Mouse (Mus musculus): ENCODE measurements around the gene Mmp28.
A peak's percentile ranks its signal among the peaks of the same experiment; 100 is the strongest.

Mmp28 gene

DNA sequence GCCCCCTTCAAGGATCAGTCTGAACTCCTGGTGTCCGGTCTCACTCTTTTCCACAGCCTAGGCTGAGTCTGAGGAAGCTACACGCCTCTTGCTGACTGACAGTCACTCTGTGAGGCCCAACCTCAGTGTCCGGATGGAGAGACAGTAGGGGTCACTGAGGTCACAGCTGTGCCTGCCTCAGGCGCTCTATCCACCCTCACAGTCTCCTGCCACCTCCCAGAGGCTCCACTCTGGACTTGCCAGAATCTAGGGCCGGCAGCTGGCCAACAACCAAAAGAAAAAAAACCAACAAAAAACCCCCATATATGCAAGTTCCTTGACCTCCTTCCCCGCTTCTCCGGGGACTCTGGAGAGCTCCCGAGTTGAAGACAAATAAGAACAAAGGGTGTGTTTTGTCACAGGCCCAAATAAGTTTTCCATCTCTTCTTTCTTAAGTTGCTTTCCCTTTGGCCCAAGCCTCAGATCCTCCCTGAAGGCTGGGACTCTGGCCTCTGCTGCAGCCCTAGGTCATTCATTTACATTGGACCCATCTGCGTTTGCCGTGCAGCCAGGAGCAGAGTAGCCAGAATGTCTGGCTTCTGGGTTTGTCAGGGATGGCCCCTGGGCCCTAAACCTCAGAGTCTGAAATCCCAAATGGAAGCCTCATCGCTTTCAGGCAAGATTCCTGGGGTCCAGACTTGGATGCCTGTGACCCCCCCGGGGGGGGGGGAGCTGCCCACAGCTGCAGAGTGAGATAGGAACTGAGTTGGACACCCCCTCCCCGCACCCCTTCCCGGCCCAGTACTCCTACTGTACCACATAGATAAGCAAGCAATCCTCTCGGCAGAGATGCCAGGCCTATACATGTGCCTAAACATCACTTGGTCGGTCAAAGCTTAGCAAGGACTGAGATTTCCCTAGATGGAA lies 14.6 kb downstream of the Mmp28 start:
- no peak for DNase-seq (ENCODE audit: low spot score in 2 of 2)

DNA sequence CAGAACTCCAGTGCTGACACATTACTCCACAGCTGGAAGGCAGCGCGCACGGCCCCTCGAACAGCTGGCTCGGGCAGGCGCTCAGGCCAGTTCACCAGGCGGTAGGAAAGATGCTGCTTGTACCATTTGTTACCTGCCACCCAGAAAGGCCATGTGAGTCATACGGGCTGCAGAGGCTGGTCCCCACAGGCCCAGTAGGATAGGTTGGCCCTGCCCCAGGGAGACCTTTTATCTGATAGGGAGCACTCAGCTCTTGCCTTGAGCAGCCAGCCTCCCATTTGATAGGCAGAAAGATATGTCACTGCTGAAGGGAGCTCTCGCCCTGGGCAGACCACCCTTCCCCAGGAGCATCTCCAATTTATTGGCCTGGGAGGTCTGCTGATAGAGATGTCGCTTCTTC lies 15.3 kb downstream of the Mmp28 start:
- DNase-seq (ENCODE audit: low spot score in 2 of 2), result peak; percentile 63 to 70

DNA sequence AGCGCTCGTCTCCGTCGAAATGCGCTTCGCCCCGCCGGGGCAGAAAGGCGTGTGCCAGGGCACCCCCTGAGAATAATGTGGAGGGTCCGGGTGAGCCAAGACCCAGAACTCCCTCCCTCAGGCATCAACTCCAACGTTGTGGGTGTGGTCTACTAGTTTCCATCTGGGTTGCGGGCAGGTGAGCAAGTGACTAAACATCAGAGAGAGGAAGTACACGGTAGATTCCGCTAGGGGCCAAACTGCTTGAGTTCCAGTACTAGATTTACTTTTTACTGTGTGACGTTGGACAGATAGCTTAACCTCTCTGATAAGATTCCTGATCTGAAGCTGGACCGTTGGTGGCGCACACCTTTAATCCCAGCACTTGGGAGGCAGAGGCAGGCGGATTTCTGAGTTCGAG lies 17.9 kb downstream of the Mmp28 start:
- no peak for DNase-seq (ENCODE audit: low spot score in 2 of 2)

DNA sequence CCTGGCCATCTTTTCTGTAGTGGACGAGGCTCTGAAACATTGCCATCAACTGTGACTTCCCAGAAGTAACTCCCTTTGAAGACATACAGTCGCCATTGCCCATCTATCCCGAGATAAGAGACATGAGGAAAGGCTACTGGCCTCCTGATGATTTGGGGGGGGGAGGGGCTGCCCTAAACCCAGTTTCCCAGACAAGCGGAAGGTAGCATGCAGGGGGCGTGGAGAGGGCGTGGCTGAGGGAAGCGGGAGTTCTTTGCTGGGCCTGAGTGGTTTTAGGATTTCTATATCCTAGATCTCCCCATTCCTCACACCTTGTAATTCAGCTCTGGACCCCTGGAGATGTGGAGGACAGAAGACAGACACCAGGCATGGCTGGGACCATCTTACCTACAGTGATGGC lies 19.0 kb downstream of the Mmp28 start:
- no peak for DNase-seq (ENCODE audit: low spot score in 2 of 2)

DNA sequence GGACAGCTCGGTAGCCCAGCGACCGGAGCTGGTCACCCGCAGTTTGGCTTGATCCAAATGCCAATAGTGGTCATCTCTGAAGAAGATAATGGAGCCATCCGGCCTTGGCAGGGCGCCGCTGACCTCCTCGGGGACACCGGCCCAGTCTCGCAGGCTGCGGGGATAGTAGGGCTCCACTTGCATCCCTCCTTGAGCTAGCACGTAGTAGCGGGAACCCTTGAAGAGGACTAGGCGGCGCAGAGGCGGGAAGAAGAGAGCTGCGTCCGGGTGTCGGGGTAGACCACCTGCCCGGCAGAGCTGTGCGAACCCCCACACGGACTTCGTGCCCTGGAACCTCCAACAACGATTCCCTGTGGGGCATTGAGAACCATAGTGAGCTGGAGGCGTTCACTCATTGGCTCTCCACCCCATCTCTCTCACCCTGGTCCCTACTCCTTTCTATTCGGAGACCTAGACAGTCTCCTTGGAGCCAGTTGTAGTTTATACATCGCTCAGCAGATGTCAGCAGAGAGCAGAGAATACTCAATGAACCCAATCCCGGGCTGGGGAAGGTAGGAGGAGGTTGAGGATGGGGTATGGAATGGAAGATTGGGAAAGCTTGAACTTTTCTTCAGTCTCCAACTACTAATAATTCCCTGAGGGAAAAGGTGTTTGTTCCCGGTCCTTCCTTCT lies 20.1 kb downstream of the Mmp28 start:
- peak; percentile 65 to 75 for DNase-seq (ENCODE audit: low spot score in 2 of 2)

DNA sequence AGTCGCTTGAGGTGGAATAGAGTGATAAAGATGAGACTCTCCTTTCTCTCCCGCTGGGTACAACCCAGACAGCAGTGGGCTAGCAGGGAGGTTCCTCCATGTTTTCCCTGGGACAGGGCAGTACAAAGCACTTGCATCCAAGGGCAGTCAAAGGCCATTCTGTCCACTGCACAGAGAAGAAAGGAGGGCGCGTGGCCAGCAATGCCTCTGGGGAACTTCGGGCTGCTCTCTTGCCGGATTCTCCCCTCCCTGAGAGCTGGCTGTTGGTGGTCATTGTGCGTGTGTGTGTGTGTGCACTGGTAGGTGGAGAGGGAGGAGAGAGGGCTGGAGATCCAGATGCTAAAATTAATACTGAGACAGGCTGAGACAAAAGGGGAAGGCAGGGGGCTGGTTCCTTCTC lies 21.6 kb downstream of the Mmp28 start:
- peak in 1 of 2 experiments; percentile 71 for DNase-seq (ENCODE audit: low spot score in 2 of 2)

DNA sequence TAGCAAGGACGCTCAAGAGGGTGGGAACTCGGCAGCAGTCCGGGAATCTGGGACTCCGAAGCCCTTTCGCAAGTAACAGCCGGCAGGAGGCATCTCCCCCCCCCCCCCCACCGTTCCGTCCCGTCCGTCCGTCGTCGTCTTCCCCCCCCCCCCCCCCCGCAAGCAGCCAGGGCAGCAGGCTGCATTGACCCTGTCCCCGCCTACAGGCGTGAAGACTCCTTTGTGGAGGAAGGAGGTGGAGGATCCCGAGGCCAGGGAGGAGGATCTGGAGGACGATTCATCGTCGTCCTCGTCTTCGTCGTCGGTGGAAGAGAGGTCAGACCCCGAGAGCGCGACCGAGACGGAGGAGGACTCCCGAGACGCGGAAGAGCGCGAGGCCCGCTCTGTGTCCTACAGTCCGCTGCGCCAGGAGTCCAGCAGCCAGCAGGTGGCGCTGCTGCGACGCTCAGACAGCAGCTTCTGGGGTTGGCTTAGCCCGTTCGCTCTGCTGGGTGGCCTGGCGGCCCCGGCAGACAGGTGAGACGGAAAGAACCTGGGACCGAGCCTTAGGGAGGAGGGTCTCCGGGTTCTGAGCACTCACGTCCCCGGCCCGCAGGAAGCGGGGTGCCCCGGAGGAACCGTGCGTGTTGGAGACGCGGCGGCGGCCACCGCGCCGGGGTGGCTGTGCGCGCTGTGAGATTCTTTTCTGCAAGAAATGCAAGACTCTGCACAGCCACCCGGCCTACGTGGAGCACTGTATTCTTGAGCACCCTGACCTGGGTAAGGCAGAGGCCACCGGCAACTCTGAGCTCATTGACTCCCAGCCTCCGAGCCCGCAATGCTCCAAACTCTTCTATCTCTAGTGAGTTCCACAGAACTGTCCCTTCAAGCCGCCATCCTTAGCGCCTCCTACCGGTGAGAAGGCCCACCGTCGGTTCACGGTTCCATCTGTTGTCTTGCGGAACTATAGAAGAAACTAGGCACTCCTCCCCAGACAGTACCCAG lies 22.5 kb downstream of the Mmp28 start:
- DNase-seq (ENCODE audit: low spot score in 2 of 2), result peak; percentile 78 to 83

DNA sequence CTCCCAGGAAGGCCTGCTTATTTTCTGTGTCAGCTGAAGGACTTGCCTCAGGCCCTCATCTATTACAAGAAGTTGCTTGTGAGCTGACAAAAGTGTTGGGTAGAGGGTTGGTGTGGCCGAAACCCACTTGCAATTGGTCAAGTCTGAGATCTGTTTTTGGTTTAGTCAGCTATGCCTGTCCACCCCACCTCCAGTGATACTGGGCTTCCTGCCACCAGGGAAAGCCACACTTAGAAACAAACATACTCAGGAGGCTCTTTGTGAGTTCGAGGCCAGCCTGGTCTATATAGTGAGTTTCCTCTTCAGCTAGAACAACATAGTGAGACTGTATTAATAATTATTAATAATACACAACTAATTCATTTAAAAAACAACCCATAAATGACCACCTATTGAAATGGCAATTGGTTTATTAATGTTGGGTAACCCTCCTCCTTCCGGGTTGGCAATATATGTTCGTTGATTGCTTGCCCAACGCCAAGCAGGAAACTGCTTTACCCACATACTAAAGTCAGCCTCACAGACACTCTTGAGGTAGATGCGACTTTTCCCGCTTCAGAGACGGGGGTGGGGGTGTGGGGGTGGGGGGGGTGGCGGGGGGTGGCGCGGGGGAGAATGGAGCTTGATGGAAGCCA lies 23.3 kb downstream of the Mmp28 start:
- DNase-seq (ENCODE audit: low spot score in 2 of 2), result no peak

DNA sequence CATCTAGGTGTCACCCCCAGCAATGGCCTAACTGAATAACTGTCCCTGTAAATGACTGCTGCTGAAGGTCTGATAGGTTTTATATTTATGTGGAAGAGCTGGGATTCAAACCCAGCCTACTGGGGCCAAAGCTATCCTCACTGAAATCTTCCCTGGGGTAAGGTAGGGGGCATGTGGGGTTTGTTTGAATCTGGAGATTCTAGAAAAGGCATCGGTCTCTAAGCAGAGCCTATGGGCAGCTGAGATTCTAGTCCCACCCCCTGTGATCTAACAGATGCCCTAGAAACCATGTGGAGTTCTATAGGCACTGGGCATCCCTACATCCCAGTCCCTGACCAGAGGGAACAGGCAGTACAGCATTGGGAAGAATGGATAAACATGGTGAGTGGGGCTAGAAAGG lies 25.5 kb downstream of the Mmp28 start, which contains the start of gene 1700020L24Rik:
Gene 1700020L24Rik (plus strand): TSS at position 301 of the 400 bp plus-strand sequence.
- DNase-seq (ENCODE audit: low spot score in 2 of 2), result no peak

DNA sequence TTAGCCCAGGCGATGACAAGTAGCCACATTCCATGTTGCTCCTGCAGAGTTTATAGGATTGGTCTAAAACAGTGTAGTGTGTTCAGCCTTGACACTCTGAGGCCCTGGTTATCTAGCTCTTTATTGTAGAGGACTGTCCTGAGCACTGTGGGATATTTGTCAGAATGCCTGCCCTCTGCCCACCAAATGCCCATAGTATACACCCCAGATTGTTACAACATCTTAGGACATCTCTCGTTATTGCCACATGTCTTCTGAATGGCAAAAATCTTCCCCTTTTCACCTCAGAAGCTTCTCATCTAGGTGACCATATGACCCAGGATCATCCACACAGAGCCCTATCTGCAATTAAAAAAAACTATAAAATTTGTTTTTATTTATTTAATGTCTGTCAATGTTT lies 30.3 kb downstream of the Mmp28 start:
- no peak for DNase-seq (ENCODE audit: low spot score in 2 of 2)

DNA sequence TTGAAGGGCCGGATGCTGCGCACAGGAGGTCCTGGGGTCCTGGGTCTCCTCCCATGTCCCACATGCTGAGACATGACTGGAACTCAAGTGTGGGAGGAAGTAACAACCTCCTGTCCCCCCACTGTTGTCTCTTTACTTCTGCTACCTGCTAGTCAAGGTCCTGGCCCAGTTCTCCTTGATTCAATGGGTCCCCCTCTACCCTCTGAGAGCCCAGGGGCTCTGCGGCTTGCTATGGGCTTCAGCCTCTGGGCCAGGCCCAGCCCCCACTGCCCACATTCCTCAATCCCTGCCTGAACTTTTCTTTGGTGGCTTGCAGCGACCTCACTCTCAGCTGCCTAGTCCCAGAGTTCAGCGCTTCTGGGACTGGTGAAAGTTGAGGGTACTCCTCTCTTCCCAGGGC lies 33.5 kb downstream of the Mmp28 start, which contains the start of gene Gas2l2:
Gene Gas2l2 (minus strand): TSS at position 101 of the 400 bp plus-strand sequence.
- DNase-seq (ENCODE audit: low spot score in 2 of 2), result no peak

DNA sequence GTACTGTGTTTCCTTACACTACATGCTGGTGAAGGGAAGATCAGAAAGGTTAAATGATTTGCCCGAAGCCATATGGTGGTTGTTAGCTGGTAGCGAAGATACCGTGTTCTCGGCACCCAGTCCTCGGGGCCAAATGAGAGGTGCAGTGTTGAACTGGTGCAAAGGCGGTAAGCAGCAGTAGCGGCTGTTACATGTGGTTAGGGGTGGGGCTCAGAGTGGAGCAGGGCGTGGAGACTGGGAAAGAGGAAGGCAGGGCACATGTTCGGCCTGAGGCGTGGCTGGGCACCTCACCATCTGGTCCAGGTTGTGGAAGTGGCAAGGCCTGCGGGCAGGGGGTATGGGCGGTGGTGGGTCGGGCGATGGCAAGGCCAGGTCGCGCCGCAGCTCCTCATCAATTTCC lies 35.9 kb downstream of the Mmp28 start:
- no peak for DNase-seq (ENCODE audit: low spot score in 2 of 2)

DNA sequence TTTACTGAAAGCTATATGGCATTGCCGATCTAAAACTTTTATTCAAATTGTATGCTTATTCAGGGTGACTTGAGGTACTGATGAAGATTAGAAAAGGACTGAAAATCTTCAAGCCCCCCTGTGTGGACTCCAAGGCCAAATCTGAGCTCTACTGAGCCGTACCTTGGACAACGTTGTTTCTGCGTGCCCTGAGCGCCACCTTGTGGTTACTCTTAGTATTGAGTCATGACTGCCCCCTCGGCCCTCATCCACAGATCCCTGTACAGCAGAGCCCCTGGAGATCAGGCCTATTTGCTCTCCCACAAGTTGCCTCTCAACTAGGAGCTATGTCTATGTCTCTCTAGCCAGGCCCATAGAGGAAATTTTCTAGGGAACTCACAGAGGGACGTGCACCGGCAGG lies 38.2 kb downstream of the Mmp28 start:
- peak; percentile 60 to 61 for DNase-seq (ENCODE audit: low spot score in 2 of 2)

DNA sequence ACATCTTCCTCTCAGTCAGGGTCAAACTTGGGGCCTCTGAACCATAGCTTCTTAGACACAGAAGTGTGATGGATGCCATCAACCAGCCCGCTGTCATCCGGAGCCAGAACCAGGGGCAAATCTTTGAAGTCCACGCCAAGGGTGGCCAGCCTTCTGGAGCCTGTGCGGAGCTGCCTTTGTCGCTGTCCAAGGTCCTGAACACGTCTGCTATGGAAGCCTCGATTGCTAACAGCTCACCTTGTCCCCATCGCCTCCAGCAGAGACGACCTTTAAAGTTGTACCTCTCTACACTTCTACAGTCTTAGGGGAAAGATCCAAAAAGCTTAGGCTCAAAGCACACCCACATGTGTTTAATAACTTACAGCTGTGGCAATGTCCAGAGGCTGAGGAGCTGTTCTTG lies 41.6 kb downstream of the Mmp28 start:
- DNase-seq (ENCODE audit: low spot score in 2 of 2), result peak; percentile 57 to 61

DNA sequence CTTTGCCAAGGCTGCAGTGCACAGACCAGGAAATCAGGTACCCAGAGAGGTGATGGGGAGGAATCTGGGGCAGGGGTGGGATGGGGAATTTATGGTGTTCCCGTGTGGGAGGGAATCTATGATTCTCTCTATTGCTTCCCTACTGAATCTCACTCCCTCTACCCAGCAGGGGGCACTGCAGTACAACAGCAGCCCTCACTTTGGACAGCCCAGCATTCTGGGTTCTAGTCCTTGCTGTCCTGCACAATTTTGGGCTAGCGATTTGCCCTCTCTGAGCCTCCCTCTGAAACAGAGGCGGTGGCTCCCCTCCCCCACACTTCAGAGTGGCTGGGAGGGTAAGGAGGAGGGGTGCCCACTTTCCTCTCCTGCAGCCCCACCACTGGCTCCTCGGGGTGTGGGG lies 42.5 kb downstream of the Mmp28 start:
- no peak for DNase-seq (ENCODE audit: low spot score in 2 of 2)

DNA sequence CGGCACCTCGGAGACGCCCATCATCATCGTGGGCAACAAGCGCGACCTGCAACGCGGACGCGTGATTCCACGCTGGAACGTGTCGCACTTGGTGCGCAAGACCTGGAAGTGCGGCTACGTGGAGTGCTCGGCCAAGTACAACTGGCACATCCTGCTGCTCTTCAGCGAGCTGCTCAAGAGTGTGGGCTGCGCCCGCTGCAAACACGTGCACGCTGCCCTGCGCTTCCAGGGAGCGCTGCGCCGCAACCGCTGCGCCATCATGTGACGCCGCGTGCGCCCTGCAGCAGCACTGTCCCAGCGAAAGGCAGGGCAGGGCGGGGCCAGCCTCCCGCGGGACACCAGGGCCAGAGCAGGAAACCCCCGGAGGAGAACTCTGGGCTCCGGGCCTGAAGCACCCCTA lies 44.3 kb downstream of the Mmp28 start:
- no peak for DNase-seq (ENCODE audit: low spot score in 2 of 2)

DNA sequence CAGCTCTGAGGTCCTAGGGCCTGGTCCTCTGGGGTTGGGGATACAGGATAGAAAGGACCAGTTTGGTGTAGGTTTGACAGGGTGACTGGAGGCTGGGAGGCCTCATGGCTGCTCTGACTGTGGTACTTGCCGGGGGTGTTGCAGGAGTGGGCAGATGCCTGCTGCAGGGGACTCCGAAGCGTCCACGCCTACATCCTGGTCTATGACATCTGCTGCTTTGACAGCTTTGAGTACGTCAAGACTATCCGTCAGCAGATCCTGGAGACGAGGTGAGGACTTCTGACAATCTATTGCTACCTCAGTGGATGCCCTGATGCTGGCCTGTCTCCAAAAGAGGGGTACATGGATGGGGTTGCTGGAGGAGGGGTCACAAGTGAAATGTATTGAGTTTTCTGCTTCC lies 45.2 kb downstream of the Mmp28 start:
- DNase-seq (ENCODE audit: low spot score in 2 of 2), result no peak

DNA sequence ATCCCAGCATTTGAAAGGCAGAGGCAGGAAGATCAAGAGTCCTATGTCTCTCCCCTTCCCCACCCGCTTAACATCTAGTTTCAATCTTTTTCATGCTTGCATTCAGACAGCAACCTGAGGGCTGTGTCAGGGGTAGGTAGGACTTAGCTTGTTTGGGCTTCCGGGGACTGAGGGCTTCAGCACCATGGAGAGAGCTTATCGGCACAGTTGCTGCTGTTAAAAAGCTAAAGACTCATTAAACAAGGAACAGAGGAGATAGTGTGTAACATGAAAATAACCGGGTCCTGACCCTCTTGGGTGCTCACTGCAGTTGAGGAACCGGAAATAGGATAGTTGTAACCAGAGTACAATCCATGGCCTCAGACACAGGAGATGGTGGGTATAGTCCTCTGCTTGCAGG lies 45.8 kb downstream of the Mmp28 start:
- peak; percentile 47 to 63 for DNase-seq (ENCODE audit: low spot score in 2 of 2)

DNA sequence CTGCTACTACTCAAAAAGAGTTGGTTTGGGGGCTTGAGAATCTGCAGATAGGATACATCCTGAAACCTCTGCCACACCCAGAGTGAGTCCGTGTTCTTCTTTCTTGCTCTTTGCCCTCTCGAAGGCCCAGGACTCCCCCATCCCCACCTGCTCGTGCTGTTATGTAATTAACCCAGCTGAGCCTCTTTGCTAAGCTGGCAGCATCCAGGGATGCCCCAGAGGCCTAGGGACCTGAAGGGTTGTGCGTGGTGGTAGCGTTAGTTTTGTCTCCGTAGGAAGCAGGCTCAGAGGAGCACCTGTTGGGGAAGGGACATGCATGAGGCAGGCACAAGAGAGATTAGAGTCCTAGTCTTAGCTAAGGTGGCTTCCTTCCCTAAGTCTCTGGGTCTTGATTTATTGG lies 52.4 kb downstream of the Mmp28 start:
- no peak for DNase-seq (ENCODE audit: low spot score in 2 of 2)

DNA sequence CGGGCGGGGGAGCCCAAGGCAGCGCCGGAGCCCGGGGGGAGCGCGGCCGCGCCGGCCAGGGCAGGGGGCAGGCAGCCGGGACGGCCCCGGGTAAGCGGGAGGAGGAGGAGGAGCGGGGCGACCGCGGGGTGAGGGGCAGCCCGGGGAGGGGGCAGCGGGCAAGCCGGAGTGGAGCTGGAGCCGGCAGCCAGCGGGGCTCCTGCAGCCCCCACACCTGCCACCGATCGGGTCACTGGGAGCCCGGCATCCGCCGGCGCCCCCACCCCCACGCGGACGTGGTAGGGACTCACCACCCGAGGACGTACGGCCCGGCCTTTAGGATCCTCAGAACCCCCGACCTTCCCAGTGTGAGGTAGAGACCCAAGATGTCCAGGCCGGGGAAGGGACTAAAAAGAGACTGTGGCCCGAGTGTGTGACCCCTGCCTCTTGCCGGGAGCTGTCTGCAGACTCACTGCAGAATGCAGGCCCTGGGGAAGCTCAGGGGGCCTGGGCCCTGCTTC lies 53.0 kb downstream of the Mmp28 start:
- no peak for DNase-seq (ENCODE audit: low spot score in 2 of 2)

DNA sequence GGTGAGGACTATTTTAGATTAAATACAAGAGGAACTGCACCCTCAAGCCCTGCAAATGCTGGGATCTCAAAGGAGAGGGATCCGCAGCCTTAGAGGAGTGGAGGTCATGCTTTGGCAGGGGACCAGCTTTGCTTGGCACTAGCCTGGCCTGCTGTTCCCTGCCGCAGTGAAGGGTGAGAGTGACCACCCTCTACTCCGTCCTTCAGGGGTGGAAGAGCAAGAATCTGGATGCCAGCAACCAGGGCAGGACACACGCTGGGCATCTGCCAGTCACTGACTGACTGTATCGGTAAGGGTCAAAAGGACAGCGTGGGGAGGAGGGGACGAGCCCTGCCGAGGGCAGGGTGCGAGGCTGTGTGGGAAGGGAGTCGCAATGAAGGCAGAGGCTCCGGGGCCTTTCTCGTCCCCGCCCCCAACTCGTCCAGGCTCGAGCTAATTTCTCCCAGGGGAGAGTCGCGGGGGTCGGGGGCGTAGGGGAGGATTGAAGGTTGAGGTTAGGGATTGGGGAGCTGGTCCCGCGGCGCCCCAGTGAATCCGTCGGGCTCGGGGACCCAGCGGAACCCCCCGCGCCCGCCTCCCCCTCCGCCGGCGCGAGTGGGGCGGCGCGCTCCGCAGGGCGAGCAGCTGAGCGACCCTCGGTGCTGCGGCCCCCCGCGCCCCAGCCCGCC lies 53.6 kb downstream of the Mmp28 start, which contains the start of gene Rasl10b:
Gene Rasl10b (plus strand): TSS at position 51 of the 668 bp plus-strand sequence.
- no peak for DNase-seq (ENCODE audit: low spot score in 2 of 2)
